Mouse (Mus musculus) stomach, embryonic 16.5 days (tissue): ENCODE data around the gene Ntrk1. TPM values are rescaled to one million over a fixed set of nuclear protein-coding genes. Genes with fewer than 3 reads are reported as not detected.

ENCODE experiments used
- ATAC-seq: fragments of 200-750 bp; cut with Nextera tagmentation; 2 replicates; pipeline ENCODE4 v1.8.0; 2017; ENCODE audit warnings: moderate number of reproducible peaks, moderate TSS enrichment; ENCODE audit not compliant: insufficient read depth, low FRiP score
- H3K27ac ChIP-seq: fragments of 300-500 bp; sonication (generic); 2 replicates; pipeline ENCODE4 v1.5.1; 2014; ENCODE audit warnings: low read length
- H3K27me3 ChIP-seq: fragments of 300-500 bp; sonication (generic); 2 replicates; pipeline ENCODE4 v1.6.1; 2014; ENCODE audit warnings: low read length, control low read depth, mixed read lengths; ENCODE audit not compliant: control insufficient read depth, insufficient read depth
- H3K36me3 ChIP-seq: fragments of 300-500 bp; sonication (generic); 2 replicates; pipeline ENCODE4 v1.6.1; 2014; ENCODE audit warnings: low read length; ENCODE audit not compliant: control insufficient read depth, insufficient read depth
- H3K4me1 ChIP-seq: fragments of 300-500 bp; sonication (generic); 2 replicates; pipeline ENCODE4 v1.6.1; 2014; ENCODE audit warnings: low read length, control low read depth, mixed read lengths; ENCODE audit not compliant: control insufficient read depth, insufficient read depth
- H3K4me2 ChIP-seq: fragments of 300-500 bp; sonication (generic); 2 replicates; pipeline ENCODE4 v1.6.1; 2014; ENCODE audit warnings: low read depth, low read length, mixed read lengths
- H3K4me3 ChIP-seq: fragments of 300-500 bp; sonication (generic); replicated peaks from 2 replicates; pipeline ENCODE4 v1.5.1; 2014; ENCODE audit warnings: mild to moderate bottlenecking, low read length
- H3K9ac ChIP-seq: fragments of 300-500 bp; sonication (generic); 2 replicates; pipeline ENCODE4 v1.6.1; 2014; ENCODE audit warnings: low read length
- H3K9me3 ChIP-seq: fragments of 300-500 bp; sonication (generic); replicated peaks from 2 replicates; pipeline ENCODE4 v1.6.1; 2016; ENCODE audit warnings: low read length, control low read depth; ENCODE audit not compliant: control insufficient read depth
- WGBS: fragments of 180-500 bp; shearing (Covaris S2); extraction: QIAGEN DNeasy Blood & Tissue Kit; methylation state at CpG from one replicate; pipeline ENCODE4 v1.1.7; 2014; 5-methylcytosine and 5-hydroxymethylcytosine counted together
- polyA plus RNA-seq: library from polyadenylated mRNA; unstranded; fragments of >200 nt; fragmentation: Nextera tagmentation; extraction: Ambion mirVana; gene quantifications from 2 replicates; pipeline ENCODE4 v1.2.1, GENCODE M21; 2015

The Ntrk1 gene
- polyA plus RNA-seq, 1 experiment from 2014 or later: 1.4 TPM

DNA sequence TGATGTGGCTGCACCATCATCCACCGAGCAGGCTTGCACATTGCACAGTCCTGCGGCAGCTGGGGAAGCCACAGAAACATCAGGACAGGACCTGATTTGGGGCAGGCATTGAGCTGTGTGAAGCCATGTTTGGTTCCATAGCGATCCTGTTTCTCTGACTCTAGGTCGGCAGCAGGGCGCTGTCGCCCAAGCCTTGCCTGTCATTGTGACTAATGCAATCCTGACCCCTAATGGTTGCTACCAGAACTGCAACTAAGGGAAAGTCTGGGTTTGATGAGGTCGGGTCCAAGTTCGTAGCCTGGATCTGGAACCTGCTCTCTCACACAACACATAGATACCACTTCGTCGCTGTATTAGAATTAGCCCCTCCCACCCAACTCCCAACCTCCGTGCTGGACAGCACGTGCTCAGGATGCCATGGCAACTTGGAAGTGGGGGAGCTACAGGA, 21.7 kb upstream of the Ntrk1 start:
- no peaks in the 10 kb centered on the region for H3K36me3 ChIP-seq
- WGBS: 8% methylated on average over 12 of the region's 12 CpGs
- H3K27ac ChIP-seq: no peak overlapping the region
- H3K9me3 ChIP-seq: no peaks in the 10 kb centered on the region
- H3K9ac ChIP-seq: 0 out of 2 replicates have a peak overlapping the region, but pooled peaks have one; percentile 32
- H3K4me3 ChIP-seq: no peak overlapping the region
- no peaks in the 10 kb centered on the region for H3K4me1 ChIP-seq
- peak; percentile 44; the same call in 1 of the 2 replicates for ATAC-seq
- peaks cover 2% of the 10 kb centered on the region; the same call in 1 of the 2 replicates for H3K27me3 ChIP-seq
- no peak overlapping the region for H3K4me2 ChIP-seq

DNA sequence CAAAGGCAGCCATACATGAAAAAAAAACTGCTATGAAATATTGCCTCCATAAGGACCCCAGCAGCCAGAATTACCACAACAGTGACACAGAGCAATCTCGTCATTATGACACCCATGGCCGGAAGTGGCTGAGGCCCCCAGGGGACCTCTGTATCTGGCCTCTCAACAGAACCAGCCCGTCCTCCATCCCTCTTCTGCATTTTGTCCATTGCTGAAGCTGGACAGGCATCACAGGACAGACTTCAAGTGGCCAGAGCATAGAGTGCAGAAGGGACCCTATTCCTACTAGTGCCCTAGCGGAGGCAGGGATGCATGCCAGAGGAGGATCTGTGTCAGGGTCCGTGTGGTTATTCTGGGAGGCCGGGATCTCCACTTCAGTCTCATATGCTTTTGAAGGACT, 21.2 kb upstream of the Ntrk1 start:
- Histone ChIP-seq H3K9ac (no peak overlapping the region), H3K4me1 (no peaks in the 10 kb centered on the region), H3K27ac (no peak overlapping the region), H3K4me2 (no peak overlapping the region), H3K27me3 (peaks cover 7% of the 10 kb centered on the region; the same call in 1 of the 2 replicates), H3K9me3 (no peaks in the 10 kb centered on the region), H3K4me3 (no peak overlapping the region), H3K36me3 (no peaks in the 10 kb centered on the region)
- no peak for ATAC-seq
- 56% methylated on average over 6 of the region's 6 CpGs for WGBS

DNA sequence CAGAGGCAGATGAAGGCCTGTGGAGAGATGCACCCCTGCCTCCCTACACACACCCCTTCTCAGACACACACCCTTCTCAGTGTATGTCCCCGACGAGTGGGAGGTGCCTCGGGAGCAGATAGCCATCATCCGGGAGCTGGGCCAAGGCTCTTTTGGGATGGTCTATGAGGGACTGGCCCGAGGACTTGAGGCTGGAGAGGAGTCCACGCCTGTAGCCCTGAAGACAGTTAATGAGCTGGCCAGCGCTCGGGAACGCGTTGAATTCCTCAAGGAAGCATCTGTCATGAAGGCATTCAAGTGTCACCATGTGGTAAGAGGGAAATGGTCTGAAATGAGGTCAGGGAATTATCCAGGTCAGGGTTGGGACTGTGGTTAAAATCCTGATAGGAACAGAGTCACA, 17.9 kb upstream of the Ntrk1 start:
- no peak for ATAC-seq
- Histone ChIP-seq H3K36me3 (no peaks in the 10 kb centered on the region), H3K9me3 (no peaks in the 10 kb centered on the region), H3K4me2 (no peak overlapping the region), H3K27ac (no peak overlapping the region), H3K9ac (no peak overlapping the region), H3K4me3 (no peak overlapping the region), H3K4me1 (peaks cover 7% of the 10 kb centered on the region), H3K27me3 (peaks cover 39% of the 10 kb centered on the region)
- 48% methylated on average over 10 of the region's 10 CpGs for WGBS

DNA sequence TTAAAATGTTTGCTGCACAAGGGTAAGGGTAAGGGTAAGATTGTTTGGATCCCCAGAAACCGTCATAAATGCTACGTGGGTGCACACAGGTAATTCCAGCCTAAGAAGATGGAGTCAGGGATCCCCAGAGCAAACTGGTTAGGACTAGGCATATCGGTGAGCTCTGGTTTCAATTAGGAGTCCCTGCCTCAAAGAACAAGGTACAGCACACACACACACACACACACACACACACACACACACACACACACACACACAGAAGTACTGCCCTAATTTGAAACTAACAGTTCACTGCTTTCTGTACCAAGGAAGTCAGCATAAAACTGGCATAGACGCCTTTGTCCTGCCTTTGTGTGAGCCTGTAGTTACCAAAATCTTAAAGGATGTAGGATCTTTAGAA, 17.5 kb upstream of the Ntrk1 start:
- Histone ChIP-seq H3K4me1 (peaks cover 7% of the 10 kb centered on the region), H3K4me3 (no peak overlapping the region), H3K36me3 (no peaks in the 10 kb centered on the region), H3K9me3 (no peaks in the 10 kb centered on the region), H3K9ac (no peak overlapping the region), H3K27ac (no peak overlapping the region), H3K27me3 (peaks cover 39% of the 10 kb centered on the region), H3K4me2 (no peak overlapping the region)
- 76% methylated on average over 4 of the region's 4 CpGs for WGBS
- no peak for ATAC-seq

DNA sequence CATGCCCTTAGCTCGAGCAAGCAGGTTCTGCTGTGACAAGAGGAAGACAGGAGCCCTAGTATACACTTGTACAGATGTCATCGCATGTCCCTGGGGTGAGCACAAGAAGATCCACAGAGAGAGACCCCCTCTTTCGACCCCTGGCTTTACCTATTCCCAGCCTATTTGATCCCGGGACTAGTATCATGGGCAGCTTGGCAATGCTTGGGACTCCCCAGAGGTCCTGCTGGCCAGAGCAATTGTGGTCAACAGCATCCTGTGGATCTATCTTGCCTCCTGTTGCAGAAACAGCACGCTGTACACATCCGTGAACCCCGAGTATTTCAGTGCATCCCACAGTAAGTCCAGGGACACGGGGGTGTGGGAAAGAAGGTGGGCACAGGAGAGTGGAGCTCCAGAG, 16.3 kb upstream of the Ntrk1 start:
- H3K4me1 ChIP-seq: peaks cover 7% of the 10 kb centered on the region
- no peaks in the 10 kb centered on the region for H3K36me3 ChIP-seq
- ATAC-seq: no peak
- no peak overlapping the region for H3K4me3 ChIP-seq
- no peak overlapping the region for H3K9ac ChIP-seq
- WGBS: 70% methylated on average over 8 of the region's 8 CpGs
- H3K27ac ChIP-seq: no peak overlapping the region
- no peak overlapping the region for H3K4me2 ChIP-seq
- H3K9me3 ChIP-seq: no peaks in the 10 kb centered on the region
- H3K27me3 ChIP-seq: peaks cover 39% of the 10 kb centered on the region

DNA sequence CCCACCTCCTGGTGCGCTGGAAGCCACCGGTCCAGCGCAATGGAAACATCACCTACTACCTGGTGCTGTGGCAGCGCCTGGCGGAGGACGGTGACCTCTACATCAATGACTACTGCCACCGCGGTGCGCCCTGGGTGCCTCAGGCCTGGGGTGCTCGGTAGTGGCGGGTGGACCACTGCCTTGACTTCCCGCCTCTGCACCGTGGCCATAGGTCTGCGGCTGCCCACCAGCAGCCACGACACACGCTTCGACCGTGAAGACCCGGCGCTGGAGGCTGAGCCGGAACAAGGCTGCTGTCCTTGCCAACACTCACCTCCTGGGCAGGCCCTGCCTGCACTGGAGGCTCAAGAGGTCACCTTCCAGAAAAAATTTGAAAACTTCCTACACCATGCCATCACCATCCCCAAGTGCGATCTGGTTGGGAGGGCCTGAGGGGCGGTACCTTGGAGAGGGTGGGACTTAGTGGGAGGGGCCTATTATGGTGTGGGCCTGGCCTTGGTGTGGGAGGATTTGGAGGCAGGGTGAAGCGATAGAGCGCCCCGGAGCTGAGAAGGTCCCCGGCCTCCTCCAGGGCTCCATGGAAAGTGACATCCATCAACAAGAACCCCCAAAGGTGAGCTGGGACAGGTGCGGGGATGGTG, 14.5 kb upstream of the Ntrk1 start:
- Histone ChIP-seq H3K9me3 (no peaks in the 10 kb centered on the region), H3K27me3 (peaks cover 52% of the 10 kb centered on the region), H3K27ac (no peak overlapping the region), H3K4me2 (peak overlapping the region; percentile 39), H3K36me3 (no peaks in the 10 kb centered on the region), H3K4me1 (peaks cover 7% of the 10 kb centered on the region), H3K9ac (no peak overlapping the region; the same call in 1 of the 2 replicates), H3K4me3 (peak overlapping the region; percentile 26)
- ATAC-seq: peak; percentile 51; the same call in 1 of the 2 replicates
- 6% methylated on average over 28 of the region's 28 CpGs for WGBS

DNA sequence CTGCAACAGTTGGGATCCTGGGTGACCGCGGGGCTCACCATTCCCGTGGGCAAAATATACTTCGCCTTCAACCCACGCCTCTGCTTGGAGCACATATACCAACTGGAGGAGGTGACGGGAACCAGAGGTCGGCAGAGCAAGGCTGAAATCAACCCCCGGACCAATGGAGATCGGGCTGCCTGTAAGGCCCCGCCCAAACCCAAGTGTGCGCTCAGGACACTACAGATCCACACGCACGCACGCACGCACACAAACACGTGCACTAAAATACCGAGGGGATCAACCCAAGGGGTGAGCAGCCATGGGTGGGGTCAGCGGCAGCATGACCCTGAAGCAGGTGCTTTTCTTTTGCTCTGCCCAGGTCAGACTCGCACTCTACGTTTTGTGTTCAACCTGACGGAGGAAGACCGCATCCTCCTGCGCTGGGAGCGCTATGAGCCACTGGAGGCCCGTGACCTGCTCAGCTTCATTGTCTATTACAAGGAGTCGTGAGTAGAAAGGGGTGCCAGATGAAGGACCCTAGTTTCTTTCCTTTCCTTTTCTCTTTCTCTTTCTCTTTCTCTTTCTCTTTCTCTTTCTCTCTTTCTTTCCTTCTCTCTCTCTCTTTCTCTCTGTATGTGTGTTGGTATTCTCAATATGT, 9.2 kb upstream of the Ntrk1 start:
- ATAC-seq: no peak
- Histone ChIP-seq H3K9me3 (no peaks in the 10 kb centered on the region), H3K4me1 (0 out of 2 replicates have a peak, but pooled peaks cover 3% of the 10 kb centered on the region), H3K4me2 (peak overlapping the region; percentile 56), H3K4me3 (peak overlapping the region; percentile 36), H3K36me3 (no peaks in the 10 kb centered on the region), H3K27ac (no peak overlapping the region), H3K27me3 (peaks cover 57% of the 10 kb centered on the region), H3K9ac (no peak overlapping the region)
- 5% methylated on average over 26 of the region's 26 CpGs for WGBS

DNA sequence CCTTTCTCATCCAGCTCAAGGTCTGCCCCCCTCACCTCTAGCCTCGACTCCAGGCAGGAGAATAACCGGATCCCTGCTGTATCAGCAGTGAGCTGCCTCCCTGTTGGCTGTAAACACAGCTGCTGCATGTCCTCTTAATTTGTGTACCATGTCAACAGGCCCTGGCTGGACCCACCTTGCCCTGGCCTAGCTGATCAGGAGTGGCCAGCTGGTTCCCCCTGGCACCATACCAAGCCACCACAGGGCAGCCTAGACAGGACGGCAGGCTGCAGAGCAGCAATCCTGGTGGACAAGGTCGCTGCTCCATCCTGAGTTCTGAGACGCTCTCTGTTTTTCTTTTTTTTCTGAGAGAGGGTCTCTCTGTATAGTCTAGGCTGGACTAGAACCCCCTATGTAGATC, 6.7 kb upstream of the Ntrk1 start:
- Histone ChIP-seq H3K27ac (no peak overlapping the region), H3K4me1 (peaks cover 16% of the 10 kb centered on the region), H3K4me3 (no peak overlapping the region), H3K4me2 (no peak overlapping the region), H3K9me3 (no peaks in the 10 kb centered on the region), H3K27me3 (peaks cover 66% of the 10 kb centered on the region), H3K36me3 (no peaks in the 10 kb centered on the region), H3K9ac (no peak overlapping the region)
- WGBS: 57% methylated on average over 5 of the region's 5 CpGs
- peak; percentile 34; the same call in 1 of the 2 replicates for ATAC-seq

DNA sequence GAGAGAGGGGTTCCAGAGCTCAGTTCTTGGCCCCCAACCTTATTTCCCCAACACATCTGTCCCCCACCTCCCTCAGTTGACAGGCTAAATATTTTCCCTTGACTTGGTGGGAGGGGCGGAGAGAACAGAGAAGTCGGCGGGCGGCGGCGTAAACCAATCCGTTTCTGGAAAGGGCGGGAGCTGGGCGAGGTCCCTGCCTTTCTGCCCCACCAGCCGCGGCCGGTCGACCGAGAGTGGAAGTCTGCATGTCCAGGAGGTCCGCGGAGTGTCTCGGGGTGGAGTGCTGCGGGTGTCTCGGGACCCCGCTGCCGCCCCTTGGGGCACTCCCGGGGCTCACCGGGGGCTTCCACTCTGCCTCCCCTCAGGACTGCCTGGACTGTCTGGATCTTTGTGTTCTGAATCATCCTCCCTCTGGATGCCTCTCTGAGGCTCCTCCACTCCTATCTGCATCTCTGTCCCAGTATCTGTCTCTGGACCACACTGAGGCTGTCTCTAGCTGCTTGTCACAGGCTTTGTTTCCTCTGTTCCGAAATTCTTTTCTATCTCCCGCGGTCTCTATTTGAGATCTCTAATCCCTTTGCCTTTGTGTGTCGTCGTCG, 1.9 kb upstream of the Ntrk1 start, which contains the start of gene Insrr:
Insrr (plus strand) TSS at position 216 of the 599 bp plus-strand sequence.
- 2% methylated on average over 29 of the region's 29 CpGs for WGBS
- H3K36me3 ChIP-seq: no peaks in the 10 kb centered on the region
- no peak within 1 kb of the TSS for H3K27ac ChIP-seq
- peak within 1 kb of the TSS; percentile 46 for H3K4me3 ChIP-seq
- H3K27me3 ChIP-seq: peaks cover 76% of the 10 kb centered on the region
- H3K9me3 ChIP-seq: no peaks in the 10 kb centered on the region
- peak; percentile 8; the same call in 1 of the 2 replicates for ATAC-seq
- peaks cover 26% of the 10 kb centered on the region for H3K4me1 ChIP-seq
- peak within 1 kb of the TSS; percentile 68 for H3K9ac ChIP-seq
- peak within 1 kb of the TSS; percentile 67 for H3K4me2 ChIP-seq
